Mouse (Mus musculus) lung, adult 2 months (tissue): ENCODE results near the gene Zmpste24.

Source experiments
- CTCF ChIP-seq: fragments of 200-500 bp; IDR thresholded peaks from 2 replicates; pipeline ENCODE4 v1.5.1; 2011; ENCODE audit warnings: mild to moderate bottlenecking, low read length, control low read depth; ENCODE audit not compliant: insufficient read depth
- POLR2A ChIP-seq: fragments of 200-500 bp; IDR thresholded peaks from 2 replicates; pipeline ENCODE4 v1.6.1; 2011; ENCODE audit warnings: low read depth, mild to moderate bottlenecking, control low read depth, low read length, borderline replicate concordance; ENCODE audit errors: extremely low read depth

- TF ChIP-seq CTCF (no peak), POLR2A (no peak)
Measured at GRCm38 (mm10) chr4:121018250-121018649, 79.8 kb downstream of the Zmpste24 start.
